Mouse (Mus musculus): ENCODE results near the gene Nrk.

Gene Nrk

DNA sequence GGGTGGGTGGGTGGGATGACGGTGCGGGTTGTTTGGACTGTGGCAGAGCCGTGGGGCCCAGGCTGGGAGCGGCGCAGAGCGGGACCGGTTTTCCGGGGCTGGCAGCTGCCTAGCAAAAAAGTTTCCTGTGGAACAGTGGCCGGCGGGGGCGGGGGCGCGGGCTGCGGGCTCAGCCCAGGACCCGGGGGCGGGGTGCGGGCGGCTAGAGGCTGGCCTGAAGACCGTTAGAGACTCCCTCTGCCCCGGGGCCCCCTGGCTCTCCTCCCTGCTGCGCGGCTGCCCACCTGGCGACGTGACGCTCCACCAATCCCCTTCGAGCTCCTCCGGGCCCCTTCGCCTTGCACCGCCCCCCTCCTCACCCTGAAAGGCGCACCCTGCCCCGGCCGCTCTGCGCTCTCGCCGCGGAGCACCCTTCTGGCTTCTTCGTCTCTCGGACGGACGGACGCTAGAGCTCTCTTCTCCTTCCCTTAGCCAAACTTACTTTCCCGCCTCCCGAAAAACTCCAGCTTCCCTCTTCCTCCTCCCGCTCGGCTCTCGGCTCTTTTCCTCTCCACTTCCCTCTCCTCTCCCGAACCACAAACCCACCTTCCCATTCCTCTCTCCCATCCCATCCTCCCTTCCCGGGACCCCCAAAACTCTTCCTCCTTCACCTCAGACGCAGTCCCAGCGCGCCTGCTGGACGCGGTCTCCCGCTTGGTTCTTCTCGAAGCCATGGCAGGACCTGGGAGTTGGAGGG is at the start of gene Nrk:
TSS of gene Nrk (plus strand) at position 390 of the 736 bp plus-strand sequence.
- peak; percentile 35 for DNase-seq

GRCm38 (mm10) chrX:138913366-138913765 is 864 bp upstream of the Nrk start:
- DNase-seq: no peak

DNA sequence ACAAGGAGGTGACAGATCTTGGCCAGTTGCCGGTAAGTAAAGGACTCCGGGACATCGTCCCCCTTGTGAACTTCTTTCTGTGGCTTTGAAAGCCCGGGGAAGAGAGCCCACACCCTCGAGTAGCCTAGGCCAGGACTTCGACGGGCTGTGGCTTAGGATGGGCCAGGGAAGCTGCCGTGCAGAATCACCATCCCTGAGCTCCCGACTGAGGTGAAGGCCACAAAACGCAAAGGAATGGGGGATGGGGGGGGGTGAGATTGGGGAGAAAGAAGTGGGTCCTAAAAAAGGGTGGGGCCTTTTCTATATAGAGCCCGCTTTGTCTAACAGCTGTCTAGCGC is 516 bp downstream of the Nrk start:
- DNase-seq: no peak

DNA sequence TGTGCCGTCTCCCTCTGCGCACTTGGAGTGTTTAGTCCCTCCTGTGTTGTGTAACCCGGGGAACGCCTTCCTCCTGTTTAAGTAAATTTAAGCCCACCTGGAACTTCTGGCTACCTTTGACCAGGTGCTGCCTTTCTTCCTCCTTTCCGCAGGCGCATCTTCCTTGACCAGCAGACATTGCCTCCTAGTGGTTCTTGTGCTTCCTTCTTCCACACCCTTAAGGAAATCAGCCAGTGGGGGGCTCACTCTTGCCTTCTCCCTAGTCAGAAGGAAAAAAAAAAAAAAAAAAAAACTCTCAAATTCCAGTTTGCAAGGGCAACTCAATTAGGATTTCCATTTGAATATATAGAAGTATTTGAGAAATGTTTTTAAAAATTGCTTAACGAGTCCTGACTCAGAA is 4.8 kb downstream of the Nrk start:
- no peak for DNase-seq

GRCm38 (mm10) chrX:138943905-138944304 is 29.7 kb downstream of the Nrk start:
- DNase-seq: no peak

DNA sequence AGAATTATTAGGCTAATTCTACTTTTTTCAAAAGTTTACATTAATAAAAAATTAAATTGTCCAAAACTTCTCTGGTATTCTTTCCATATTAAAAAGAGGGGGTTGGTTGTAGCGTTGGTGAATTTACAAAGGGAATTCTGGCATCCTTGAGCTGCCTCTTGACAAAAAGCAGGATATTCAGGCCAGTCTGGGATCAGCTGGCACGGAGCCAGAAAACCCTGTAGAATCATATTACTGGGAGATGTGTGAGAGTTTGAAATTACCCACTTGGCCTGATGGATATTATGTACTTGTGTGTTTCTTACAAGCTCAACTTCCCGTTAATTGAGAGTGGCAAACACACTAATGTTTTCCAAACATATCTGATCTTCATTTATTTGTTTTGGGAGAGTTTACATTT is 46.5 kb downstream of the Nrk start:
- peak; percentile 12 for DNase-seq

GRCm38 (mm10) chrX:138978501-138978900 is 64.3 kb downstream of the Nrk start:
- DNase-seq: no peak

DNA sequence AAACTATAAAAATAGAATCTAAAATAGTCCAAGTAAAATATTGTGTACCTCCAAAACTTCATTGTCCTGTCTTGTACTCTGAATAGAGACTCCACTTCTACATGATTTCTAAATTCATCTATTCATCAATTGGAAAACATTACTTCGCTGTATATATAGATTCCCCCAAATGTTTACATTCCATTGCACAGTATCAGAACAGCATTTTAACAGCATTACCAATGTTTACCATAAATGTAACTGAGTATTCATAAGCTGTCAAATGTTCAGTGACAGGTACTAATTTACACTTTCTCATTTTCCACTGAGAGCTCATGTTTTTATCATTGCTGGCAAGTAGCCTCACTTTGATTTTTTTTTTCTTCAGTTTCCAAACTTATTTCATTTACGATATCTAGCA is 65.0 kb downstream of the Nrk start:
- DNase-seq: no peak

DNA sequence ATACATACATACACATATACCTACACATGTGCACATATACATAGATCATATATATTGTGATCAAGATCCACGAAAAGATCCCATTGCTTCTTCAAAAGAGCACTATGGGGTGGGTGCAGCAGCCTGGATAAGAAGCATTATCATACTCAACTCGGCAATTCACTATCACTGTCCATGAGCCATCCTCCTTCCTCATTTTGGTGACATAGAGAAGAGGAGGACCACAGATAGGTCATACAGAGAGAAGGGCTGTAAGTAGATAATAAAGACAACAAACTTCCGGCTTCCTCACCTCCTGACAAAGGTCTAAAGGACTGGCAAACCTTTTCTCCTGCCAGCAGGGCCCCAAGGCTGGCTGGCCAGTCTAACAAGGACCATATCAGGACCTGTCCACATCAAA is 100.3 kb downstream of the Nrk start:
- no peak for DNase-seq

DNA sequence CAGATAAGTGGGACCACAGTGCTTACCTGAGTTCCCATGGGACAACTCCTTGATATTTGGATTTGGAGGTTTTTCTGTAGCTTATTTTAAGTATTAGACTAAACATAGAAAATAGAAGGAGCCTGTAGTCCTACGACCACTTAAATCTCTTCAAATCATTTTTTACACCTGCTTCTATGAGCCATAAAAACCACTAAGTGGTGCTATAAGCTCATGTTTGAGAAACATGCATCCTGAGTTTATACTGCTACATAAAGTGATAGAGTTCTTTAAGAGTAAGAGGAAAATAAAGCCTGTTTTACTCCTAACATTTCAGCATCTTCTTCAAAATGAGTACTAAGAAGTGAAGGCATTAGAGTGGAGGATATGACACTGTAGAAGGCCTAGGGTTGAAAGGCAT is 102.3 kb downstream of the Nrk start:
- DNase-seq: no peak

- no peak for DNase-seq
Observed at GRCm38 (mm10) chrX:139026532-139027097, 112.4 kb downstream of the Nrk start.

DNA sequence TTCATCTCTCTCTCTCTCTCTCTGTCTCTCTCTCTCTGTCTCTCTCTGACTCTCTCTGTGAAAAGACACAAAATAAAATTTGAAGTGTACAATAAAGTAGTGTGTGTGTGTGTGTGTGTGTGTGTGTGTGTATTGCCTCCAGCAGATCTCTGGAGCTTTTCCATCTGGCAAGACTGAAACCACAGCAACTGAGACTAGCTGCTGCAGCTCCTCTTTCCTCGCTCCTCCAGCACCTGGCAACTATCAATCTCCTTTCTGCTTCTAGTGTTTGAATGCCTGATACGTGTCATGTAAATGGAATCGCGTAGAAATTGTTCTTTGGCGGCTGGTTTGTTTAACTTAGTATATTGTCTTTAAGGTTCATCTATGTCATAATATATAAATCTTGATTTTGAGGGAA is 113.1 kb downstream of the Nrk start:
- no peak for DNase-seq

GRCm38 (mm10) chrX:139027909-139028308 is 113.7 kb downstream of the Nrk start:
- no peak for DNase-seq

- DNase-seq: no peak
Observed at GRCm38 (mm10) chrX:139037666-139038065, 123.4 kb downstream of the Nrk start.

DNA sequence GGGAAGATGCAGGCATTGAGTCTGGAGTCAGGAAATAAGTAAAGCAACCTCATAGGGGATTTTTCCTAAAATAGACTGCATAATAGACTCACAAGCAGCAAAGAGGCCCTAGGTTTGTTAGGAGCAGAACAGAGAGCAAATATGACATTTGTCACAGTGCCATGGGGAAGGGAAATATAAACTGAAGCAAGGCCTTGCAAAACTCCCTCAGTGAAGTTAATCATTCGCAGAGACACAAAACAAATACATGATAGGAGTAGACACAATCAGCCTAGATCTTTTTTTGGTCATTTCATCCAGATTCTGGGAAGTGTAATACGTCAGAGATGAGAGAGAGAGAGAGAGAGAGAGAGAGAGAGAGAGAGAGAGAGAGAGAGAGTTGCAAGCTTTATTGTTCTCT is 125.1 kb downstream of the Nrk start:
- DNase-seq: no peak

GRCm38 (mm10) chrX:139041148-139041547 is 126.9 kb downstream of the Nrk start:
- DNase-seq: no peak

- no peak for DNase-seq
Observed at GRCm38 (mm10) chrX:139051976-139052375, 137.7 kb downstream of the Nrk start.

- DNase-seq: no peak
Observed at GRCm38 (mm10) chrX:139053149-139053548, 138.9 kb downstream of the Nrk start.
